Mouse (Mus musculus) frontal cortex, adult 2 months (tissue): ENCODE data around the gene Rsbn1l. TPM values are rescaled to one million over a fixed set of nuclear protein-coding genes. Genes with fewer than 3 reads are reported as not detected.

ENCODE experiments used
- DNase-seq, 2 experiments: peaks; one replicate each; pipeline ENCODE4 v3.0.0; 2022; ENCODE audit warnings: low spot score in 1 of 2; ENCODE audit errors: extremely low spot score in 1 of 2
- polyA plus RNA-seq: library from polyadenylated mRNA; depleted of rRNA; stranded (reverse); fragments of >200 nt; gene quantifications from 2 replicates; pipeline ENCODE4 v1.2.3, GENCODE M21; 2012

Rsbn1l gene
- polyA plus RNA-seq, 1 experiment: 12.5 TPM

DNA sequence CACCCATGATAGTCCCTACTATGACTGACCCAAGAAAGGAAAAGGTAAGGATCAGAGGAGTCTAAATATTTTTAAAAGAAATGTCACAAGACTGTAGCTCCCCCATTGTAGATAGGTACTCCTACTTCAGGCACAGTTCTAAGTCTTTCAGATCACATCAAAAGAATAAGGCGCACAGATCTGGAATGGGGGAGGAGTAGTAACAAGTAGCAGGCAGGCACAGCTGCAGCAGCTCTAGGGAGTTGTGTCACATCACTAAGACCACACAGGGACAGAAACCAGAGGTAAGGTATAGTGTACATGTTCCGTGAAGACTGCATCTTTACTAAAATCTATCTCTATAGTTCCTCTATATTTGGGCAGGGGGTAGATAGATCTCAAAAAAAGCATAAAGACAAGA is 44.5 kb downstream of the Rsbn1l start:
- no peak for DNase-seq

- no peak for DNase-seq
Measured at GRCm38 (mm10) chr5:20906191-20906590, 50.0 kb downstream of the Rsbn1l start.

DNA sequence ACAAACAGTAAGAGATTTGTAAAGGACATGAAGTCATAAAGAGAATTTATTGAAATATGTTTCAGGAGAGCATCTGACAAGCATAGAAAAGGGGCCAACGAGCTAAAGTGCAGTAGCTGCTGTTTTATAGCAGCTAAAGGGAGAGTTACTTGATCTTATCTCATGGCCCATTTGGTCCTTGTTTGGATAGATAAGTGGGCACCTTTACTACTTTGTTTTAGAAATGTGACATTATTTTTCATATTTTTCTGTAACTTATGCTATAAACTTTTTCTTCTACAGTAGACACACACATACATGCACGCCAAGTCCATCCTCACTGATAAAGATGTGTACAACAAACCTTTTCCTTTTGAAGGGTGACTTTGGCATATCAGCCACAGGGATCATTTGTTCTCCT is 50.8 kb downstream of the Rsbn1l start:
- DNase-seq: no peak

GRCm38 (mm10) chr5:20904647-20905046 is 51.6 kb downstream of the Rsbn1l start:
- DNase-seq: no peak

DNA sequence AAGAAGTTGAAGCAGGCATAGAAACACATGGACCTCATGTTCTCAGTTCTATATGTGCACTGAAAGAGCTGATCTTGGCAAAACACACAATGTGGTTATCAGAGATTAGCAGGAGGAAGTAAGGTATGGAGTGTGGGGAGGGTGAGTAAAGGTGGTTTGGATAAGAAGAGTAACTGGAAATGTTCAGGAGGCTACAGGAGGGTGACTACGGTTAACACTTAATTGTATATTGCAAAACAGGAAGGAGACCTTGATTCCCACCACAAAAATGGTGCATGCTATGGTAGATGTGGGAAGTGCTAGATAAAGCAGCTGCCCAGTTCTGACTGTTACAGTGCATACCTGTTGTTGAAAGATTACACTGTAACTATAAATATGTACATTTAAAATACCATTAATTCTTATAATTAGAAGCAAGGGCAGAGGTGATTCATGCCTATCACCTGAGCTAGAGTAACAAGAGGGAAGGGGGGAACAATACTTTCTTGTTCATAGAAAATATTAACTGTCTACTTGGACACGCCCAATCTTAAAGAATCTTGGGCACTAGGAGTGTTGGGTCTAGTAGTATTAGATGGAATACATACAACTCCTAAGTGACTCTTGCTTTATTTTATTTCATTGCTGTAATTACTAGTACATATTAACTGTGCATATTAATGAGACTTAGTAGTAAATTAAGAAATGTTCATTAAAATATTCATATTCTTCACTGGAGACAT is 58.6 kb downstream of the Rsbn1l start:
- no peak for DNase-seq

DNA sequence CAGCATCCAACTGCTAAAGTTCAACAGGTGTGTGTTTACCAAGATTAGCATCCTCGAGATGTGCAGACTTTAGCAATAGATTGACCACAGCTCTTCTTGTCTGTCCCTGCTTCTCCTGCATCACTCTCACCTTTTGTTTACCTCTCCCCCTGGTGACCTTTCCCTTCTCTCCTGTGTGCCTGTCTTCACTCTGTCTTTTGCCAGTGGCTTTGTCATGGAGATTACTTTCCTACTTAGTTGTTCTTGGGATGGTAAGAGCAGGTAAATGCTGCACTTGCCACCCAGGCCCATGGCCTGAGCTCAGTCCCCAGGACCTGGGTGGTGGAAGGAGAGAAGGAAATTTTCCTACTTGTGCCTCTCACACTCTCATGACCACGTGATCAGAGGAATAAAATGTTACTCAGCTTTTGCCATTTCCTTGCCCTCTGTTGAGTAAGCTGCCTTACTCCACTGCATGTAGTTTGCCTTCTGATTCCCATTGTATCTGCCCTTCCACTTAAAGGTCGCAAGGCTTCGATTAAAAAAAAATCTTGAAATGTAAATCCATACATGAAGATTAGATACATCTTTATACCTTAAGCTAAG is 72.1 kb downstream of the Rsbn1l start:
- DNase-seq: no peak

DNA sequence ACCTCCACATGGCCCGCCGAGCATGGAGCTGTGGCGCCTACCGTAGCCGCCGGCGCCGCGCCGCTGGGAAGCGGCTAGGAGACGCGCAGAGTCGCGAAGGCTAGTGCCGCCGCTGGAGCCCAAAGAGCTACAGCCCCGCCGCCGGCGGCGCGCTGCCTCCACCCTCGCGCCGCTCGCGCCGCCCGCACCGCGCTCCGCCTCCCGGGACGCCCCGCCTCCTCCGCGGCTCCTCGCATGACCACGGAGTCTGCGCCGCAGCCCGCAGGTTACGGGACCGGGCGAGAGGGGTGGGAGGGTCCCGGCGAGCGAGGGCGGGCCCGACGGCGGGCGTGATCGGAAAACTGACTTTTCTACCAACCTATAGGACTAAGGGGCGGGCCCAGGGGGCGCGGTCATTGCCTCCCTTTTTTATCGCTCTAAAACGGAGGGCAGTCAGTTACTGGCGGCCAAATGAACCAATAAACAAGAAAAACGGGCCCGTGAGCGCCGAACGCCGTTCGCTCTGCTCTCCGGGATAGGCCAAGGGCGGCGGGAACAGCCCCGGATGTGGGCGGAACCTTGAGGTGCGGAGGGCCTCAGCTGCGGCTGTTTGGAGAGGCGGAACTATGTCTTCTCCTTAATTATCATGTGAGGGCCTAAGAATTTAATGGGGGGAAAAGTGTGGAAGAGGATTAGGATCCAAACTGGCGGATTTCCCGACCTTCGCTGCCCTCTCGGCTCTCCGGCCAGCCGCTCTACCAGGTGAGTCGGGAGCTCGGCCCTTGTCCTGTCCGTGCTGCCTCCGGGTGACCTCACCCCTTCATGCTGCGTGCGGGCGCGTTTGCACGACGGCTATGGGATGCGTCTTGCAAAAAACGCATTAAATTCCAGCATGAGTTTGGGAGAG is 74.0 kb downstream of the Rsbn1l start, which contains the start of the genes Phtf2 and Tmem60:
TSS of gene Phtf2 (minus strand) at position 210 of the 886 bp plus-strand sequence.
TSS of gene Tmem60 (plus strand) at position 277 of the 886 bp plus-strand sequence.
- peak; percentile 98 to 99 for DNase-seq

GRCm38 (mm10) chr5:20880797-20881775 is 75.1 kb downstream of the Rsbn1l start:
- peak in 1 of 2 experiments; percentile 52 for DNase-seq

DNA sequence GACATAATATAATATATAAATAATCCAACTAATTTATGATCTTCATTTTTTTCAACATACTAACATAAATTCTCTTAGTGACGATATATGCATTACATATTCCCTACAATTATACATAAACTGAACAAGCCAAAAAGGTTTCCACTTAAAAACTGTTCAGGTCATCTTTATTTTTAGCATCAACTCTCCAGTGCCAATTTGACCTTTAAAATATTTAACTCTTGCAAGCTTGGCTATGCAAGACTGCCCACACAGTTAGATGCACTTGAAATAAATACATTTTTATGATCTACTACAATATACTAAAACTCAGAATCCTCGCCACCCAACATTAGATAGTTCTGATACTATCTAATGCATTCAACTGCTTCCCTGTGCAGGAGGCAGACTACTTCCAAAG is 75.8 kb downstream of the Rsbn1l start:
- no peak for DNase-seq

GRCm38 (mm10) chr5:20876934-20877426 is 79.2 kb downstream of the Rsbn1l start:
- no peak for DNase-seq

DNA sequence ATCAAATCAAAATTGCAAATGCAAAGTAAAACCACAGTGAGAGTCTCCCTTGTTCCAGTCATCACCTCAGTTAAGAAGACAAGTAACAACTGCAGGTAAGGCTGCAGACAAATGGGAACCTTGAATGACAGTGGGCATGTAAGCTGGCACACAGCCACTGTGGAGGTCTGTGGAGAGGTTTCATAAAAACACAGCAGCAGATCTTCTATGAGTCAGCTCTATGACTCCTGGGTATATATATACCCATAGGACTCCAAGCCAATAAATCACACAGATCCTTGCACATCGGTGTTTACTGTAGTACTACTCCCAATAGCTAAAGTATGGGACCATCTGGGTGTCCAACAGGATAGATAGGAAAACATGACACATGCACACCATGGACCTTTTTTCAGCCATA is 83.1 kb downstream of the Rsbn1l start:
- DNase-seq: no peak

DNA sequence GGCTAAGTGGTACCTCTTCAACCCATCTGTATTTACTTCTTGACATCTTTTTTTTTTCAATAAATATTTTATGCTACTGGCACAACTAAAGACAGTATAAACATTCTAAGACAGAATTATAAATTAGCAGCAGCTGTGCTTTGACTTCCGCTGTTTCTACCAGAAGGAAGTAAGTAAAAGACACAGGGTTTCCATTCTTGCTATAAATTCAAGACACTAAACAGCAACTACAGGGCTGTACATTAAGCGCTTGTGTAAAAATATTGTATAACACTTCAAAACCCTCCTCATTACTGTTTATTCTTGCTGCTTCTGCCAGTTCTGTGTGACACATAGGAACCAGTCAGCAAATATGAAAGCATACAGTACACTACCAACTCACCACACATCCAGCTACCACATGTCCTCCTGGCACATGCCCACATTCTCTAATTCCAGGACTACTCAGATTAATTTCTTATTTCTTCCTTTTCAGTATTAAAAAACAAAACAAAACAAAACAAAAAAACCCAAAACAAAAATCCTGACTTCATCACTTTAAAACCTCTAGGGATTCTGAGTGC is 90.9 kb downstream of the Rsbn1l start:
- no peak for DNase-seq

- DNase-seq: no peak
Measured at GRCm38 (mm10) chr5:20864216-20864969, 91.8 kb downstream of the Rsbn1l start.

GRCm38 (mm10) chr5:20861901-20862300 is 94.3 kb downstream of the Rsbn1l start:
- no peak for DNase-seq

DNA sequence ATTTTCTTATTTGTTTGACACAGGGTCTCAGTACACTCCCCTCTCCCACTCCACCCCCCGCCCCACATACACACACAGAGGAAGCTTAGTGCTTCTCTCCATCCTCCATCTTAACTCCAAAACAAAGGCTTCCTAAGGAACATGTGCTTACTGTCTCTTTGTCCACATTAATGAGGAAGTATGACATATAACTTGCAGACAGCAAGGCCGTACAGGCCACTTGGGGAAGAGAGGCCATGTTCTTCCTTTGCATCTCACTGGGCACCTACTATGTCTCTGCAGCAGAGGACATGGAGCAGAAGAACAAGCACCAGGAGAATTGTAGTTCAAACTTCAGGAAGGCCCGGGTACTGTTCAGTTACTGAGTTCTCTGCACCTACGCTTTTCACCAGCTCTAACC is 95.6 kb downstream of the Rsbn1l start:
- no peak for DNase-seq

- no peak for DNase-seq
Measured at GRCm38 (mm10) chr5:20858404-20858803, 97.8 kb downstream of the Rsbn1l start.

DNA sequence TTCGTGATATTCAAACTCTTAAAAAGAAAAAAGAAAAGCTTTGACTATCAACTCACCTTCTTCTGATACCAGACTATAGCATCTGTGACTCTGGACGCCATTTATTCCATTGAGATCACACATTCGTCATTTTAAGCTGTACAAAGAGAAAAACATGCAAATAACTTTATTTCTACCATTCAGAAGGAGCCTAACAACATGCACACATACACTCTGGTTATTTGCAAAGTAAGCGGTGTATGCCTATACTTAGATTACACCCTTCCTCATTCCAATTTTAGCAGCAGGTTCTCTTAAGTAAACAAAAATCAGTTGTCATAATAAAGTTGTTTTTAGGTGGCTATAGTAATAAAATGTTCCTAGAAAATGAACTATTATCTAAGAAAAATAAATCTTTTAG is 101.1 kb downstream of the Rsbn1l start:
- no peak for DNase-seq

- no peak for DNase-seq
Measured at GRCm38 (mm10) chr5:20847010-20847409, 109.2 kb downstream of the Rsbn1l start.

- peak in 1 of 2 experiments; percentile 22 for DNase-seq
Measured at GRCm38 (mm10) chr5:20843816-20844215, 112.4 kb downstream of the Rsbn1l start.
